Mouse (Mus musculus): ENCODE measurements around the gene Gm4301.
"Not testable (repeated sequence)": the region's sequence is repeated elsewhere in the genome, so short reads cannot be mapped to it uniquely, and the experiment has no call there.

Gm4301 gene

DNA sequence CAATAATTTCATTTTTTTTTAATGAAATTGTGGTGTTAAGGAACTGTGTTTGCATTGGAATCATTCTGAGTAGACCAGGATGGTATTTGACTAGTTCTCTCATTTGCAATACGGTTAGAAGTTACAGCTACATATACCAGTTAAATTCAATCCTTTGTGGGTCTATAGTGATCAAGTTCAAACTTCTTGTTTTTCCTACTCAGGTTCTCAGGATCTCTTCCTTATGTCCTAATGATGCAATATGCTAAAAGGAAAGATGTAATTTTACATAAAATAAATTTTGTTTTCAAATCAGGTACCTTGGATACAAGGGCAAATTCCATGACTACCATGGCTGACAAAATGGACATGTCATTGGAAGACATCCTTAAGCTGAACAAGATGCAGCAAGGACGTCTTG lies at the start of gene Gm4301:
Gm4301 (plus strand) TSS at position 301 of the 400 bp plus-strand sequence.
- not testable (repeated sequence) for DNase-seq

DNA sequence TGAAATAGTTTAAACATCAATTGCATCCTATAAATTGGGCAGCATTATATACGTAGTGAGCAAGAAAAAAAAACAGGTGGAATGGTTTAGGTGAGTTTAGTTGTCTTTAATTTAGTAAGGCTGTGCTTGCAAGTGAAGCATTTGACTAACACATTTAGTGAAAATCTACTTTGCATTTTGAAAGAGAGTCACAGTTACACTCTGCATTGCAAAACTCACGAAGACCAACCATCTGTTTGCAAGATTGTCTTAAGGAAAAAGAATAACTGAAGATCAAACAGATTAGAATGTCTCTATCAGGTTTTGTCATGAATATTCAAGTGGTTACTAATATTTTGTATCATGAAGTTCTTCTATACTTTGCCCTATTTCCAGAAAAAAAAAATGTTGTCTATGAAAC lies 39.4 kb upstream of the Gm4301 start:
- DNase-seq = no peak

DNA sequence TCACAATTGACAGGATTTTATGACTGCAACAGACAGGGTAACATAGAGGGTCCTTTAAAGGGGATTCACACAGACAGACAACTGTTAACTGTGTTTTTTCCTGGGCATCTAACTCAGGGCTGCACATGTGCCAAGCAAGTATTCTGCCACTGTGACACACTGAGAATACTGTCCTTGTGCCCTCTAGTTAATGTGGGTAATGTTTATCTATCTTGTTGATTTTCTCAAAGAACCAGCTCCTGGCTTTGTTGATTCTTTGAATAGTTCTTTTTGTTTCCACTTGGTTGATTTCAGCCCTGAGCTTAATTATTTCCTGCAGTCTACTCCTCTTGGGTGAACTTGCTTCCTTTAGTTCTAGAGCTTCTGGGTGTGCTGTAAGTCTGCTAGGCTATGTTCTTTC lies 35.4 kb upstream of the Gm4301 start:
- not testable (repeated sequence) for DNase-seq

DNA sequence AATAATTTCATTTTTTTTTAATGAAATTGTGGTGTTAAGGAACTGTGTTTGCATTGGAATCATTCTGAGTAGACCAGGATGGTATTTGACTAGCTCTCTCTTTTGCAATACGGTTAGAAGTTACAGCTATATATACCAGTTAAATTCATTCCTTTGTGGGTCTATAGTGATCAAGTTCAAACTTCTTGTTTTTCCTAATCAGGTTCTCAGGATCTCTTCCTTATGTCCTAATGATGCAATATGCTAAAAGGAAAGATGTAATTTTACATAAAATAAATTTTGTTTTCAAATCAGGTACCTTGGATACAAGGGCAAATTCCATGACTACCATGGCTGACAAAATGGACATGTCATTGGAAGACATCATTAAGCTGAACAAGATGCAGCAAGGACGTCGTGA lies 5.1 kb downstream of the Gm4301 start, which contains the start of gene Gm4302:
Gm4302 (plus strand) TSS at position 301 of the 400 bp plus-strand sequence.
- not testable (repeated sequence) for DNase-seq

- DNase-seq = not testable (repeated sequence)
These were observed 10.2 kb downstream of the Gm4301 start, which contains the start of gene Gm4303 for GRCm38 (mm10) chr10:100345672-100346071. Gene Gm4303, plus strand, starts transcription at chr10:100345972.

- DNase-seq = not testable (repeated sequence)
These were observed 15.3 kb downstream of the Gm4301 start, which contains the start of gene Gm4305 for GRCm38 (mm10) chr10:100350793-100351192. Gene Gm4305, plus strand, starts transcription at chr10:100351093.

- peak; percentile 1 for DNase-seq
These were observed 21.4 kb downstream of the Gm4301 start for GRCm38 (mm10) chr10:100356841-100357240.

- DNase-seq = not testable (repeated sequence)
These were observed 25.6 kb downstream of the Gm4301 start, which contains the start of gene Gm4307 for GRCm38 (mm10) chr10:100361038-100361437. Gene Gm4307, plus strand, starts transcription at chr10:100361338.

DNA sequence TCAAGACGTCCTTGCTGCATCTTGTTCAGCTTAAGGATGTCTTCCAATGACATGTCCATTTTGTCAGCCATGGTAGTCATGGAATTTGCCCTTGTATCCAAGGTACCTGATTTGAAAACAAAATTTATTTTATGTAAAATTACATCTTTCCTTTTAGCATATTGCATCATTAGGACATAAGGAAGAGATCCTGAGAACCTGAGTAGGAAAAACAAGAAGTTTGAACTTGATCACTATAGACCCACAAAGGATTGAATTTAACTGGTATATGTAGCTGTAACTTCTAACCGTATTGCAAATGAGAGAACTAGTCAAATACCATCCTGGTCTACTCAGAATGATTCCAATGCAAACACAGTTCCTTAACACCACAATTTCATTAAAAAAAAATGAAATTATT lies 47.0 kb downstream of the Gm4301 start, which contains the start of gene Gm4312:
Gm4312 (minus strand) TSS at position 101 of the 400 bp plus-strand sequence.
- DNase-seq = not testable (repeated sequence)

All from cerebellum, adult 8-10 months (tissue).